Mouse (Mus musculus) C2C12 (cell line): ENCODE results near the gene Mrpl12.

Source experiments
- CTCF ChIP-seq: IDR thresholded peaks from one replicate; pipeline ENCODE4 v1.5.1; 2011; ENCODE audit not compliant: control insufficient read depth, insufficient read depth, insufficient read length
- MAX ChIP-seq: IDR thresholded peaks from one replicate; pipeline ENCODE4 v1.6.1; 2011; ENCODE audit warnings: mild to moderate bottlenecking, control low read depth

GRCm38 (mm10) chr11:120518558-120518957 lies 34.1 kb downstream of the Mrpl12 start:
- TF ChIP-seq CTCF (no peak), MAX (no peak)
